Mouse (Mus musculus): ENCODE measurements at regions not wholly inside any gene's neighbourhood (a gene's known extent, or its start where the extent isn't known, plus 50 kb on each side); places are given as distances from the start of the nearest gene placed in this dataset.

GRCm38 (mm10) chr7:83204701-83205100, 337.6 kb downstream of the Mex3b start:
- TF ChIP-seq POLR2A (IDR thresholded peaks at IDR 0.05; ENCODE audit: extremely low read depth, insufficient read depth, low read length): no peak
- no peak for TF ChIP-seq CTCF (IDR thresholded peaks at IDR 0.05; ENCODE audit: extremely low read depth, insufficient read depth, low read length)
